Mouse (Mus musculus) erythroid progenitor cell, adult 5-6 weeks (primary cell): ENCODE results near the gene Ccdc74a. TPM values are rescaled to one million over a fixed set of nuclear protein-coding genes. Genes with fewer than 3 reads are reported as not detected.
"Not testable (repeated sequence)": the region's sequence is repeated elsewhere in the genome, so short reads cannot be mapped to it uniquely, and the experiment has no call there.

ENCODE experiments used
- ATAC-seq: replicated peaks from 2 replicates; pipeline ENCODE4 v1.8.0; 2016; ENCODE audit warnings: moderate number of reproducible peaks, mild to moderate bottlenecking, moderate TSS enrichment, inconsistent platforms; ENCODE audit not compliant: poor library complexity, low FRiP score, severe bottlenecking
- total RNA-seq, 2 experiments: library from RNA; stranded (forward) in 1 of 2; stranded (reverse) in 1 of 2; fragments of 150-400 nt in 1 of 2; fragments of 186-747, 209-891 nt in 1 of 2; gene quantifications; 2 replicates each; pipeline versions ENCODE4 v1.2.3 to v1.2.4; 2015 to 2017; ENCODE audit warnings: low replicate concordance in 2 of 2

The Ccdc74a gene
- total RNA-seq (2015; ENCODE audit: low replicate concordance) (5.0 and 11.5 TPM in 2 replicates), total RNA-seq (2017; ENCODE audit: low replicate concordance) (2.8 and 13.5 TPM in 2 replicates)

GRCm38 (mm10) chr16:17646310-17647114 lies at the start of gene Ccdc74a:
TSS of gene Ccdc74a (plus strand) at chr16:17646470.
- peak; percentile 91 for ATAC-seq

DNA sequence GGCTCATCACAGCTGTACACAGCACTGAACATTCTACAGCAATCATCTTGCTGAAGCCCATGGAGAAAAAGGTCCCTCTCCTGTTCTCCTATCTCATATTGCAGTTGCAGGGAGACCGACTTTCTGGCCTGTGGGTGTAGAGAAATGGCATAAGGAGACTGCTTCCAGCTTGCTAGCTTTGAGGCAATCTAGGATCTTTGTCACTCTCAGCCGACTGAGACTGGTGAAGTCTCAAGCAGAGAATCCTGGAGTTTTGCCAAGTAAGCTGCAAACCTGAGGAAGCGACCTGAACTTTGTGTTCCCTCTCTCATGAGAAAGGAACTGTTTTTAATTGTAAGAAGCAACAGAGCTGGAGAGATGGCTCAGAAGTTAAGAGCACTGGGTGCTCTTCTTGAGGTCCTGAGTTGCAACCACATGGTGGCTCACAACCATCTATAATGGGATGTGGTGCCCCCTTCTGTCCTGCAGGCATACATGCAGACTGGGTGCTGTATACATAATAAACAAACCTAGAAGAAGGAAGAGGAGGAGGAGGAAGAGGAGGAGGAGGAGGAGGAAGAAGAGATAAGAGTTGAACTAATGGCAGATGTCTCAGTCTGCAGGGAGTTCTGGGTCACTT lies 45.2 kb upstream of the Ccdc74a start:
- ATAC-seq: no peak

GRCm38 (mm10) chr16:17604941-17605340 lies 41.3 kb upstream of the Ccdc74a start:
- ATAC-seq: no peak

- no peak for ATAC-seq
These were observed 40.6 kb upstream of the Ccdc74a start for GRCm38 (mm10) chr16:17605684-17606083.

DNA sequence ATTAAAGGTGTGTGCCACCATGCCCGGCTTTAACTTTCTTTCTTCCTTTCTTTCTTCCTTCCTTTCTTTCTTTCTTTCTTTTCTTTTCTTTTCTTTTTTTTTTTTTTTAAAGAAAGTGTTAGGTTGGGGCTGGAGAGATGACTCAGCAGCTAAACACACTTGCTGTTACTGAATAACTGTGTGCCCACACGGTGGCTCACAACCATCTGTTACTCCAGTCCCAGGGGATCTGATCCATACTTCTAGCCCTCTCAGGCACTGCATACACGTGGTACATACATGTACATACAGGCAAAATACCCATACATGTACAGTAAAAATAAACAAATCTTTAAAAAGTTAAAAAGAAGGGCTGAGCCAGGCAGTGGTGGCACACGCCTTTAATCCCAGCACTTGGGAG lies 34.9 kb upstream of the Ccdc74a start:
- no peak for ATAC-seq

DNA sequence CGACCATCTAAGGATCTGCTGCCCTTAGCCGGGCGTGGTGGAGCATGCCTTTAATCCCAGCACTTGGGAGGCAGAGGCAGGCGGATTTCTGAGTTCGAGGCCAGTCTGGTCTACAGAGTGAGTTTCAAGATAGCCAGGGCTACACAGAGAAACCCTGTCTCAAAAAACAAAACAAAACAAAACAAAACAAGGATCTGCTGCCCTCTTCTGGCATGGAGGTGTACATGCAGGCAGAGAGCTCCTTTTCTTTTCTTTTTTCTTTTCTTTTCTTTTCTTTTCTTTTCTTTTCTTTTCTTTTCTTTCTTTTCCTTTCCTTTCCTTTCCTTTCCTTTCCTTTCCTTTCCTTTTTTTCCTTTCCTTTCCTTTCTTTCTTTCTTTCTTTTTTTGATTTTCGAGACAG lies 31.5 kb upstream of the Ccdc74a start:
- ATAC-seq: not testable (repeated sequence)

DNA sequence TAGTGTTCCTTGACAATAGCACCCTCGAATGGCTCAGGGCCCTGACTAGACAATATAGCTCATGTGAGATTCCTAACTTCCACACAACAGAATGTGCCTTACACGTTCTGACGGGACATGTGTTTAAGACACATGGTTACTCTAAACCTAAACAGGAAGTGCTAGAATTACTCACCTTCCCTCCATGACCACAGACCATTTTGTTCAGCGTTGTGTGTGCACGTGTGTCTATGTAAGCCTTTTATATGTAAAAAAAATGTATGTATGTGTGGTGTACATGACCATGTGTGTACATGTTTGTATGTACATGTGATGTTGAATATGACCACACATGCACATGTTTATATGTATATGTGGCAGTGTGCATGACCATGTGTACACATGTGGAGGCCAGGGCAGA lies 30.1 kb upstream of the Ccdc74a start:
- ATAC-seq: no peak

DNA sequence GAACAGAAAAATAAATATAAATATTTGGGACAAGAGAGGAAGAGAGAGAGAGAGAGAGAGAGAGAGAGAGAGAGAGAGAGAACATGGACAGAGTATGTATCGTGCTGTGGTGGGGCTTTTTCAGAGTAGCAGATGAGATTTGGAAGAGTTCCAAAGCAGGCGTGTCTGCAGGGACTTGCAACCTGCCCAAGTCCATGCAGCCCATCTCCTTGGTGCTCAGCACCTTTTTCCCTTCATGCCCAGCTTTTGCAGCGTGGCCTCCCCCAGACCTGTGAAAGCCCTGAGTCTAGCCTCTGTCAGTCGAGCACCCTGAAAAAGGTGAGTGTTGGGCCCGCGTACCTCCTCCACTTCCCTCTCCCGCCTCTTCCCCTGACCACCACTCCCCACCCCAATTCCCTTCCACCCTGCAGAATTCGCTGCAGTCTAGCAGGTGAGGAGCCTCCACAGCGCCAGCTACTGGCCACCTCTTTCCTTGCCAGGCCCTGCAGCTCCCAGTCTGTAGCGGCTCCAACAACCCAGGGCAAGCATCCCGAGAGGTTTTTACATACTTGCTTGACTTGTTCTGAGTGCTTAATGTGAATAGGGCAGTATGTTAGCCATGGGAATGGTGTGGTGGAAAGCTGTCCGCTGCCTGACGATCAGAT lies 28.2 kb upstream of the Ccdc74a start:
- ATAC-seq: peak; percentile 82

GRCm38 (mm10) chr16:17619198-17620105 lies 26.8 kb upstream of the Ccdc74a start, which contains the start of gene Smpd4:
TSS of gene Smpd4 (plus strand) at chr16:17619354.
- peak; percentile 80 for ATAC-seq

- ATAC-seq: no peak
These were observed 24.3 kb upstream of the Ccdc74a start for GRCm38 (mm10) chr16:17621936-17622335.

GRCm38 (mm10) chr16:17625488-17626268 lies 20.6 kb upstream of the Ccdc74a start:
- ATAC-seq: peak; percentile 75

GRCm38 (mm10) chr16:17626269-17626555 lies 20.1 kb upstream of the Ccdc74a start:
- no peak for ATAC-seq

- no peak for ATAC-seq
These were observed 13.7 kb upstream of the Ccdc74a start for GRCm38 (mm10) chr16:17632580-17632979.

GRCm38 (mm10) chr16:17633481-17634181 lies 12.6 kb upstream of the Ccdc74a start:
- ATAC-seq: no peak

- 0 out of 2 replicates have a peak, but pooled peaks have one; percentile 33 for ATAC-seq
These were observed 9.4 kb upstream of the Ccdc74a start for GRCm38 (mm10) chr16:17636904-17637303.

DNA sequence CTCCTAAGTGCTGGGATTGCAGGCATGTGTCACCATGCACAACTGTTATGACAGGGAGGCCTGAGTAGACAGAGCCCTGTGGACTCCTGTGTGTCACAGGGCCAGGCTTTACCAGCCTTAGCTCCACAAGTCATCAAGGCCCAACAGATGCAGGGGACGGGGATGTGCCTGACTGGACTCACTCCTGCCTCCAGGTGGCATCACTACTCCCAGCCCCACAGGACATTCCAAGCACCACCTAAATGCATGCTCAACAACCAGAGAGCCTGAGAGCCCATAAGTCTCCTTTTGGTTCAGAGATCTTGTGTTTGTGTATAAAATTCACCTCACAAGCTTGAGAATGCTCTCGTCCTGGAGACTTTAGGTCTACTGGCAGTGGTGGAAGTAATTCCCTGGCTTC lies 8.7 kb upstream of the Ccdc74a start:
- peak; percentile 47 for ATAC-seq

GRCm38 (mm10) chr16:17638036-17638628 lies 8.1 kb upstream of the Ccdc74a start:
- ATAC-seq: peak; percentile 91

DNA sequence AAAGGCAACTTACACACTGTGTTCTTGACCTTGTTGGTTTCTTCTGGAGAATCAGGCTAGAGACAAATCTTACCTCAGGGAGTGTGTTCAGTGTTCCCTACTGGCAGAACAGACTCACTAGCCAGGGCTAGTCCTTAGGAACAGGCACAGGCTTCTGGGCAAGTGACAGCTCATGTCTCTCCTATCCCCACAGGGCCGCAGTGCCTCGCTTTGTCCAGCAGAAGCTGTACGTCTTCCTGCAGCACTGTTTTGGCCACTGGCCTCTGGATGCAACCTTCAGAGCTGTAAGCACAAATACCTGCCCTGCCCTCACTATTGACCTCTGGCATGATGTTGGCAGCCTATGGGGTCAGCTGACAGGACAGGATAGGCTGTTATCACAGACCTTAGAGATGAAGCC lies 7.2 kb upstream of the Ccdc74a start:
- no peak for ATAC-seq
